Comparison of ENCODE assay signal across 10 mouse cellular contexts in the genomic region with DNA sequence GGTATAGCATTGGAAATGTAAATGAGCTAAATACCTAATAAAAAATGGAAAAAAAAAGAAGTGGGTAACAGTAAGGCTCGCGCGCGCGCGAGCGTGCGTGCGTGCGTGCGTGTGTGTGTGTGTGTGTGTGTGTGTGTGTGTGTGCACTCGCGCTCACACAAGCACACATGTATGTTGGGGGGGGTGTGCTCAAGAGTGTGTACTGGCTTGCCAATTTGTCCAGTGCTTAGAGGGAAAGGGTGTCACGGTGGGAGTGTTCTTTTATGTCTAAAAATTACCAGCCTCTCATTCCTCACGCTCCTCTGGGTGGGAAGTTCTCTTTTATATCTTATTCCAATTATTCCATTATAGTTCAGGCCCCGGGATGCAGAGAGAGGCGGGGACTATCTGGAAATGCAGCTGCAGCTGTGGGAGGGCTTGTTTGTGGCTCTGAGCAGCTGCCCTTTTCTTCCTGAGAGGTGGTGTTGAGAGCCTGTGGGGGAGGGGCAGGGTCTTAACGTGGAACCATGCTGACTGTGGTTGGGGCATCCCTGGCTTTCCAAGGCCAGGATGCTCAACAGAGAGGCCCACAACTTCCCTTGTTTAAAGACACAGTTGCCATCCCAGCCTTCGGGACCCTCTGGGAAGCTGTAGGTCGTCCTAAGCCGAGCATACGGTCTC. TPM values are rescaled to one million over a fixed set of nuclear protein-coding genes. Genes with fewer than 3 reads are reported as not detected.
DNase-seq lines count a peak whose midpoint lies in the region; ATAC-seq lines count a peak whose summit lies in the region.
"Had no signal": no experiment of that assay in that cellular context is flagged by ENCODE, and none has a peak within 500 bp of the region (broad histone marks: within the 10 kb centered on the region; RNA-seq: fewer than 3 reads in every experiment).

No protein-coding gene starts in this region.

- H3K36me3 ChIP-seq in liver, embryonic 12.5 days = no peaks in the 10 kb centered on the region
- no peaks in the 10 kb centered on the region for H3K36me3 ChIP-seq in embryonic facial prominence, embryonic 10.5 days (replicated peaks)
- H3K36me3 ChIP-seq in hindbrain, embryonic 14.5 days (replicated peaks; ENCODE audit: control insufficient read depth, insufficient read depth) = no peaks in the 10 kb centered on the region
- H3K36me3 ChIP-seq in neural tube, embryonic 13.5 days = no peaks in the 10 kb centered on the region

- 67% methylated on average over 22 of the region's 22 CpGs for WGBS in liver, embryonic 12.5 days (ENCODE audit: insufficient replicate concordance)
- 58% methylated on average over 22 of the region's 22 CpGs for WGBS in embryonic facial prominence, embryonic 10.5 days
- WGBS in hindbrain, embryonic 14.5 days = 43% methylated on average over 22 of the region's 22 CpGs
- WGBS in neural tube, embryonic 13.5 days = 45% methylated on average over 22 of the region's 22 CpGs

- no peaks in the 10 kb centered on the region for H3K9me3 ChIP-seq in liver, embryonic 12.5 days (replicated peaks)
- H3K9me3 ChIP-seq in embryonic facial prominence, embryonic 10.5 days = no peaks in the 10 kb centered on the region
- no peaks in the 10 kb centered on the region for H3K9me3 ChIP-seq in hindbrain, embryonic 14.5 days (ENCODE audit: control insufficient read depth, low read length)
- no peaks in the 10 kb centered on the region for H3K9me3 ChIP-seq in neural tube, embryonic 13.5 days
- H3K9me3 ChIP-seq: megakaryocyte, embryonic 14.5 days had no signal

- no peak overlapping the region for H3K27ac ChIP-seq in liver, embryonic 12.5 days
- peak overlapping the region; percentile 81 for H3K27ac ChIP-seq in embryonic facial prominence, embryonic 10.5 days (replicated peaks)
- H3K27ac ChIP-seq in hindbrain, embryonic 14.5 days = no peak overlapping the region
- no peak overlapping the region; the same call in 1 of the 2 replicates for H3K27ac ChIP-seq in neural tube, embryonic 13.5 days (replicated peaks)

- no peaks in the 10 kb centered on the region for H3K4me1 ChIP-seq in liver, embryonic 12.5 days
- peaks cover 22% of the 10 kb centered on the region for H3K4me1 ChIP-seq in embryonic facial prominence, embryonic 10.5 days
- peaks cover 31% of the 10 kb centered on the region for H3K4me1 ChIP-seq in hindbrain, embryonic 14.5 days (replicated peaks; ENCODE audit: control insufficient read depth, insufficient read depth, low read length)
- H3K4me1 ChIP-seq in neural tube, embryonic 13.5 days (replicated peaks) = peaks cover 45% of the 10 kb centered on the region

- H3K4me3 ChIP-seq in liver, embryonic 12.5 days = no peak overlapping the region
- peak overlapping the region; percentile 21; the same call in 1 of the 2 replicates for H3K4me3 ChIP-seq in embryonic facial prominence, embryonic 10.5 days
- H3K4me3 ChIP-seq in hindbrain, embryonic 14.5 days (replicated peaks; ENCODE audit: low read length) = no peak overlapping the region
- no peak overlapping the region for H3K4me3 ChIP-seq in neural tube, embryonic 13.5 days
- H3K4me3 ChIP-seq: megakaryocyte, embryonic 14.5 days had no signal

- ATAC-seq in liver, embryonic 12.5 days = no peak
- peak; percentile 44; the same call in 1 of the 2 replicates for ATAC-seq in hindbrain, embryonic 14.5 days (ENCODE audit: low FRiP score)
- ATAC-seq in neural tube, embryonic 13.5 days (ENCODE audit: low read depth) = peak; percentile 54

- DNase-seq in liver = peak; percentile 9
- peak; percentile 71 for DNase-seq in embryonic facial prominence, embryonic 10.5 days (ENCODE audit: low spot score)
- no peak for DNase-seq in hindbrain, embryonic 14.5 days (ENCODE audit: low spot score)
- no peak for DNase-seq in layer of hippocampus, adult 11-12 months (ENCODE audit: low spot score)
- DNase-seq in layer of hippocampus, postnatal 36 days = no peak
- no peak for DNase-seq in yolk sac, embryonic 10.5 days (ENCODE audit: low spot score)
- DNase-seq: adrenal gland, postnatal 36 days had no signal

- H3K9ac ChIP-seq in liver, embryonic 12.5 days = no peak overlapping the region
- 0 out of 2 replicates have a peak overlapping the region, but pooled peaks have one; percentile 20 for H3K9ac ChIP-seq in hindbrain, embryonic 14.5 days
- no peak overlapping the region for H3K9ac ChIP-seq in neural tube, embryonic 13.5 days

- no peaks in the 10 kb centered on the region; the same call in 1 of the 2 replicates for H3K27me3 ChIP-seq in liver, embryonic 12.5 days (replicated peaks)
- no peaks in the 10 kb centered on the region for H3K27me3 ChIP-seq in embryonic facial prominence, embryonic 10.5 days (replicated peaks; ENCODE audit: low read depth, poor library complexity, severe bottlenecking)
- H3K27me3 ChIP-seq in hindbrain, embryonic 14.5 days (ENCODE audit: control insufficient read depth, insufficient read depth, low read length) = no peaks in the 10 kb centered on the region
- H3K27me3 ChIP-seq in neural tube, embryonic 13.5 days = no peaks in the 10 kb centered on the region

- H3K4me2 ChIP-seq in liver, embryonic 12.5 days = no peak overlapping the region
- peak overlapping the region; percentile 27; the same call in 1 of the 2 replicates for H3K4me2 ChIP-seq in hindbrain, embryonic 14.5 days (replicated peaks)
- no peak overlapping the region for H3K4me2 ChIP-seq in neural tube, embryonic 13.5 days

RNA-seq across cellular contexts. Expression of a gene that starts 23.4 kb away (rescaled TPM):
- polyA plus RNA-seq in liver, embryonic 12.5 days (2016; fragmentation: Nextera tagmentation; extraction: Ambion mirVana) = 0.17 and 0.62 TPM in 2 replicates
- polyA plus RNA-seq in embryonic facial prominence, embryonic 10.5 days (2016; fragmentation: Nextera tagmentation; extraction: Ambion mirVana) = 9.5 and 16.5 TPM in 2 replicates
- polyA plus RNA-seq in hindbrain, embryonic 14.5 days (2014; fragmentation: Nextera tagmentation; extraction: Ambion mirVana) = 15.4 and 16.7 TPM in 2 replicates
- 24.0 and 27.4 TPM in 2 replicates for polyA plus RNA-seq in neural tube, embryonic 13.5 days (2015; fragmentation: Nextera tagmentation; extraction: Ambion mirVana)
- total RNA-seq in layer of hippocampus, postnatal 36 days (2021) = 10 to 100 TPM; 15.5 to 18.8 TPM

Comparison
In these comparisons a context has a peak if more than half of its experiments do, and no peak if none do; other contexts are left out.
1. DNase-seq: peak in liver (single experiment) and embryonic facial prominence, embryonic 10.5 days (single experiment); none in hindbrain, embryonic 14.5 days (single experiment), layer of hippocampus, adult 11-12 months (single experiment), layer of hippocampus, postnatal 36 days (0 of 2) and yolk sac, embryonic 10.5 days (single experiment).